Mouse (Mus musculus) limb, embryonic 14.5 days (tissue): ENCODE results near the gene Scn4b. TPM values are rescaled to one million over a fixed set of nuclear protein-coding genes. Genes with fewer than 3 reads are reported as not detected.

Source experiments
- ATAC-seq: fragments of 200-750 bp; cut with Nextera tagmentation; 2 replicates; pipeline ENCODE4 v1.8.0; 2017; ENCODE audit warnings: low read depth, moderate number of reproducible peaks, moderate TSS enrichment; ENCODE audit not compliant: low FRiP score
- DNase-seq: peaks from one replicate; pipeline ENCODE4 v3.0.0-alpha.2; 2015; ENCODE audit warnings: low spot score
- H3K27ac ChIP-seq: fragments of 300-500 bp; sonication (generic); replicated peaks from 2 replicates; pipeline ENCODE4 v1.5.1; 2014; ENCODE audit warnings: low read depth, mild to moderate bottlenecking, low read length, moderate library complexity, mixed read lengths
- H3K27me3 ChIP-seq: fragments of 300-500 bp; sonication (generic); 2 replicates; pipeline ENCODE4 v1.6.1; 2014; ENCODE audit warnings: low read length, mixed read lengths; ENCODE audit not compliant: control insufficient read depth, insufficient read depth
- H3K36me3 ChIP-seq: fragments of 300-500 bp; sonication (generic); 2 replicates; pipeline ENCODE4 v1.6.1; 2014; ENCODE audit warnings: mild to moderate bottlenecking, low read length, moderate library complexity, mixed read lengths; ENCODE audit not compliant: control insufficient read depth, insufficient read depth
- H3K4me1 ChIP-seq: fragments of 300-500 bp; sonication (generic); 2 replicates; pipeline ENCODE4 v1.6.1; 2014; ENCODE audit warnings: antibody characterized with exemption, low read length, mixed read lengths; ENCODE audit not compliant: control insufficient read depth, insufficient read depth
- H3K4me2 ChIP-seq: fragments of 300-500 bp; sonication (generic); replicated peaks from 2 replicates; pipeline ENCODE4 v1.6.1; 2014; ENCODE audit warnings: low read depth, mild to moderate bottlenecking, low read length, moderate library complexity; ENCODE audit not compliant: severe bottlenecking
- H3K4me3 ChIP-seq: fragments of 300-500 bp; sonication (generic); replicated peaks from 2 replicates; pipeline ENCODE4 v1.5.1; 2014; ENCODE audit warnings: low read length
- H3K9ac ChIP-seq: fragments of 300-500 bp; sonication (generic); 2 replicates; pipeline ENCODE4 v1.6.1; 2014; ENCODE audit warnings: mild to moderate bottlenecking, low read depth, low read length, moderate library complexity; ENCODE audit not compliant: severe bottlenecking
- H3K9me3 ChIP-seq: fragments of 300-500 bp; sonication (generic); 2 replicates; pipeline ENCODE4 v1.6.1; 2016; ENCODE audit warnings: low read length; ENCODE audit not compliant: control insufficient read depth
- POLR2A ChIP-seq: fragments of 200-500 bp; IDR thresholded peaks from 2 replicates; pipeline ENCODE4 v1.8.0; 2012; ENCODE audit warnings: inconsistent platforms, mild to moderate bottlenecking, moderate library complexity, borderline replicate concordance; ENCODE audit not compliant: insufficient read depth, insufficient read length; ENCODE audit errors: extremely low read depth
- WGBS: fragments of 180-500 bp; shearing (Covaris S2); extraction: QIAGEN DNeasy Blood & Tissue Kit; methylation state at CpG from one replicate; pipeline ENCODE4 v1.1.7; 2014; 5-methylcytosine and 5-hydroxymethylcytosine counted together
- polyA plus RNA-seq, 2 experiments: library from polyadenylated mRNA; depleted of rRNA in 1 of 2; stranded (reverse) in 1 of 2; unstranded in 1 of 2; fragments of >200 nt; fragmentation: Nextera tagmentation in 1 of 2; extraction: Ambion mirVana in 1 of 2; gene quantifications; 2 replicates each; pipeline versions ENCODE4 v1.2.1 to v1.2.3; 2012 to 2014

Gene Scn4b
- polyA plus RNA-seq, 2 experiments: 0.04 to 0.14 TPM

- Histone ChIP-seq H3K9ac (no peak overlapping the region), H3K27ac (no peak overlapping the region), H3K4me2 (no peak overlapping the region), H3K36me3 (no peaks in the 10 kb centered on the region), H3K4me3 (no peak overlapping the region), H3K9me3 (no peaks in the 10 kb centered on the region), H3K4me1 (no peaks in the 10 kb centered on the region), H3K27me3 (no peaks in the 10 kb centered on the region)
- no peak for ATAC-seq
- no peak for DNase-seq
- 70% methylated on average over 9 of the region's 9 CpGs for WGBS
- no peak for TF ChIP-seq POLR2A
These were observed 64.0 kb downstream of the Scn4b start for GRCm38 (mm10) chr9:45202021-45202798.

Other genes with a start within 250 kb of the Scn4b start
- 477 and 525 TPM in 2 replicates for gene Atp5l, start 217.7 kb upstream of the Scn4b start, polyA plus RNA-seq (2012; rRNA removed)
- gene Atp5l, start 217.7 kb upstream of the Scn4b start, polyA plus RNA-seq (2014; fragmentation: Nextera tagmentation; extraction: Ambion mirVana): 663 and 764 TPM in 2 replicates
- 23.9 and 26.4 TPM in 2 replicates for gene Ube4a, start 172.8 kb upstream of the Scn4b start, polyA plus RNA-seq (2012; rRNA removed)
- gene Ube4a, start 172.8 kb upstream of the Scn4b start, polyA plus RNA-seq (2014; fragmentation: Nextera tagmentation; extraction: Ambion mirVana): 30.3 and 33.4 TPM in 2 replicates
- gene Cd3g, start 158.0 kb upstream of the Scn4b start, polyA plus RNA-seq (2012; rRNA removed): 0.28 and 0.65 TPM in 2 replicates
- gene Cd3g, start 158.0 kb upstream of the Scn4b start, polyA plus RNA-seq (2014; fragmentation: Nextera tagmentation; extraction: Ambion mirVana): 1.0 and 1.2 TPM in 2 replicates
- gene Cd3d, start 156.6 kb upstream of the Scn4b start, polyA plus RNA-seq (2012; rRNA removed): 0.06 TPM in 1 of 2 replicates, not detected in the other
- not detected in 2 replicates for gene Cd3d, start 156.6 kb upstream of the Scn4b start, polyA plus RNA-seq (2014; fragmentation: Nextera tagmentation; extraction: Ambion mirVana)
- 0.10 and 0.13 TPM in 2 replicates for gene Cd3e, start 128.8 kb upstream of the Scn4b start, polyA plus RNA-seq (2012; rRNA removed)
- gene Cd3e, start 128.8 kb upstream of the Scn4b start, polyA plus RNA-seq (2014; fragmentation: Nextera tagmentation; extraction: Ambion mirVana): 0.07 and 0.25 TPM in 2 replicates
- gene Mpzl2, start 98.6 kb upstream of the Scn4b start, polyA plus RNA-seq (2012; rRNA removed): 21.0 and 22.6 TPM in 2 replicates
- 21.8 and 22.8 TPM in 2 replicates for gene Mpzl2, start 98.6 kb upstream of the Scn4b start, polyA plus RNA-seq (2014; fragmentation: Nextera tagmentation; extraction: Ambion mirVana)
- gene Mpzl3, start 83.2 kb upstream of the Scn4b start, polyA plus RNA-seq (2012; rRNA removed): 1.8 and 2.1 TPM in 2 replicates
- 3.9 and 4.7 TPM in 2 replicates for gene Mpzl3, start 83.2 kb upstream of the Scn4b start, polyA plus RNA-seq (2014; fragmentation: Nextera tagmentation; extraction: Ambion mirVana)
- gene Jaml, start 59.2 kb upstream of the Scn4b start, polyA plus RNA-seq (2012; rRNA removed): 0.17 and 0.28 TPM in 2 replicates
- 0.30 and 0.43 TPM in 2 replicates for gene Jaml, start 59.2 kb upstream of the Scn4b start, polyA plus RNA-seq (2014; fragmentation: Nextera tagmentation; extraction: Ambion mirVana)
- 6.5 and 6.6 TPM in 2 replicates for gene Scn2b, start 20.6 kb upstream of the Scn4b start, polyA plus RNA-seq (2012; rRNA removed)
- 3.3 and 5.4 TPM in 2 replicates for gene Scn2b, start 20.6 kb upstream of the Scn4b start, polyA plus RNA-seq (2014; fragmentation: Nextera tagmentation; extraction: Ambion mirVana)
- 0.04 TPM in 1 of 2 replicates, not detected in the other for gene BC049352, start 43.6 kb downstream of the Scn4b start, polyA plus RNA-seq (2012; rRNA removed)
- not detected in 2 replicates for gene BC049352, start 43.6 kb downstream of the Scn4b start, polyA plus RNA-seq (2014; fragmentation: Nextera tagmentation; extraction: Ambion mirVana)
- gene Tmprss4, start 65.7 kb downstream of the Scn4b start, polyA plus RNA-seq (2012; rRNA removed): 1.9 and 2.3 TPM in 2 replicates
- gene Tmprss4, start 65.7 kb downstream of the Scn4b start, polyA plus RNA-seq (2014; fragmentation: Nextera tagmentation; extraction: Ambion mirVana): 3.4 and 5.0 TPM in 2 replicates
- 1.6 TPM in 2 replicates for gene Il10ra, start 130.8 kb downstream of the Scn4b start, polyA plus RNA-seq (2012; rRNA removed)
- gene Il10ra, start 130.8 kb downstream of the Scn4b start, polyA plus RNA-seq (2014; fragmentation: Nextera tagmentation; extraction: Ambion mirVana): 1.3 and 1.6 TPM in 2 replicates
- 2.0 and 2.5 TPM in 2 replicates for gene Tmprss13, start 180.7 kb downstream of the Scn4b start, polyA plus RNA-seq (2012; rRNA removed)
- 5.5 and 5.9 TPM in 2 replicates for gene Tmprss13, start 180.7 kb downstream of the Scn4b start, polyA plus RNA-seq (2014; fragmentation: Nextera tagmentation; extraction: Ambion mirVana)
- gene Fxyd6, start 231.8 kb downstream of the Scn4b start, polyA plus RNA-seq (2012; rRNA removed): 97.4 and 120 TPM in 2 replicates
- gene Fxyd6, start 231.8 kb downstream of the Scn4b start, polyA plus RNA-seq (2014; fragmentation: Nextera tagmentation; extraction: Ambion mirVana): 82.7 and 94.3 TPM in 2 replicates